Mouse (Mus musculus) frontal cortex, postnatal 36 days (tissue): ENCODE results near the gene Atg16l1.

ENCODE experiments used
- DNase-seq, 2 experiments: peaks; one replicate each; pipeline ENCODE4 v3.0.0; 2022; ENCODE audit warnings: low spot score in 2 of 2

Gene Atg16l1

DNA sequence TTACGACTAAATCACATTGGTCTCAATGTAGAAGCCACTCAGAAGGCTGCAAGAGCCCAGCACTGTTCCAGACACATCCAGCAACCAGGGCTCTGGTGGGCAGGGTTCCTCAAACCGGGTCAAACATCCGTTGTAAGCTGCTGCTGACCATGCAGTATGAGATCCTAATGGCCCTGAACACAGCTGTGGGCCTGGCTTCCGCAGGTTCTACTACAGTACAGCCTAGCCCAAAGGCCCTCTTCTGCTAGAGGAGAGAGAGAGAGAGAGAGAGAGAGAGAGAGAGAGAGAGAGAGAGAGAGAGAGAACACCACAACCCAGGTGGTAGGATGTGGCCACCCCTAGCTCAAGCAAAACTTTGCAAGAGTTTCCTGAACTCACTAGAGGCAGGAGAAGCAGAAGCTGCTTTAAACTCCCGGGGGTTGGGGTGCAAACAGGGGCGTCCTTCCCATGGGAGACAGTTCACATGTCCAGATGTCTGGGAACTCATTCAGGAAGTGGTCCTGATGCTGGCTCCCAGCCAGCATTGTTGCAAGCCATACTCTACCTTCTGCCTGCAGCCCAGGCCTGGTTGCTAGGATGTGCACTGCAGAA, 74.0 kb downstream of the Atg16l1 start:
- DNase-seq, result no peak

DNA sequence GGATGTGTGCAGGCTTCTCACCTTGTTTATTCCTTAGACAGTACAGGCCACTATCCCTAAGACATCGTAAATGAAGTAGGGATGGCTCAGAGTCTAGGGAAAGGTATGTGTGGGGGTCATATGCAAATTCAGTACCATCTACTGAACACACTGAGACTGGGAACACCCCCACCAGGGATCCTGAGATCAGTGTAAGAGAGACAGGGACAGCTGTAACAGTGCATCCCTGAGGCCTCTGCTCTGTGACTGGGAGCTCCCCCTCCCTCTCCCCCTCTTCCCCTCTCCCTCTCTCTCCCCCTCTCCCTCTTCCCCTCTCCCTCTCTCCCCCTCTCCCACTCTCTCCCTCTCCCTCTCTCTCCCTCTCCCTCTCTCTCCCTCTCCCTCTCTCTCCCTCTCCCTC, 80.8 kb downstream of the Atg16l1 start:
- DNase-seq, result no peak

DNA sequence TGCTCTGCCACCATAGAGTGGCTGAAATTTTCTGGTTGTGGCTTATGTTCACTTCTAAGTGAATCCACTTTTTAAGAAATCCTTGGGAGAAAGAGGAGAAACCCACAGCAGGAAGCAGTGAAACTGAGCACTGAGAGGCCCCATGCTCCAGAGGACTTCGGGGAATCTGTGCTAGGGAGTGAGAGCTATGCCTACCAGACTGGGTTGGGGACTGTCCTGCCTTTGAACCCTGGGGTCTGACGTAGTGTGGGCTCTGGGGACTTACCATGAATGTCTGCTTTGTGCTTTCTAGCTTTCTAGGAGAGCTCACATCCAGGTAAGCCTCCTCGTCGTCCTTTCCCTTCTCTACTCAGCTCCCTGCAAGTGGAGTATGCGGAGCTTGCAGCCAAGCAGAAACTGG, 81.3 kb downstream of the Atg16l1 start:
- DNase-seq, result no peak

DNA sequence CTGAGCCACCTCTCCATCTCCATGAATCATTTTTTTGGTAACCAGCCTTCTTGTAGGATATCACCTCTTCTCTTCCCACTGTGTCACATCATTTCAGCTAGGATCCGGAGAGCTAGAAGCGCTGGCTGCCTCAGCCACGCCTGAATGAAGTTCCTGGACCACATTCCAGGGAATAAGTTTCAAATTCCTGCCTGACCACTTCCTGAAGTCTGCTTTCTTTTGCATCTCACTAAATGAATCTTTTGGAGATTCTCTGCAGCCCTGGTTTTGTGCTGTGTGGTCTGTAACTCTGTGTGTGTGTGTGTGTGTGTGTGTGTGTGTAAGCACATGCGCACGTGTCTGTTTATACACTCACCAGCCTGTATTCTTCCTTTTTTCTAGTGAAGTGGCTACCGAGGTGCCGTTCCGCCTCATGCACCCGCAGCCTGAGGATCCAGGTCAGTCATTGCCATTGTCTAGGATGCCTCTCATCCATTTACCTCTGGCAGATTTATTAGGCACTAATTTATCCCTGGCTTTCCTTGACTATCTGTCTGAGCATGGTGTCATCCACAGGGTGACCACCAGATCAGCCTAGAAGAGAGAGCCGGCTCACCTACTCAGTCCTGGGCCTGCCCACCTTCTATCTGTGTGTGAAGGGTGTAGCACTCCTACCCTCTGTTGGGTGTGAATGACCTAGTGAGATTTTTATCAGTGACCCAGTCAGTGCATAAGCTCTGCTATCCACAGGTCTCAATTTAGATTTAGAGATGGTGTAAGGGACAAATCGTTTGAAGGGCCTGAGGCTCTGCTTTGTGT, 84.9 kb downstream of the Atg16l1 start:
- no peak for DNase-seq
